Mouse (Mus musculus): ENCODE results near the gene B3gnt9. TPM values are rescaled to one million over a fixed set of nuclear protein-coding genes. Genes with fewer than 3 reads are reported as not detected.
"Not testable (repeated sequence)": the region's sequence is repeated elsewhere in the genome, so short reads cannot be mapped to it uniquely, and the experiment has no call there.

The B3gnt9 gene
- polyA plus RNA-seq, 1 experiment from 2014 or later, result 3.3 TPM

DNA sequence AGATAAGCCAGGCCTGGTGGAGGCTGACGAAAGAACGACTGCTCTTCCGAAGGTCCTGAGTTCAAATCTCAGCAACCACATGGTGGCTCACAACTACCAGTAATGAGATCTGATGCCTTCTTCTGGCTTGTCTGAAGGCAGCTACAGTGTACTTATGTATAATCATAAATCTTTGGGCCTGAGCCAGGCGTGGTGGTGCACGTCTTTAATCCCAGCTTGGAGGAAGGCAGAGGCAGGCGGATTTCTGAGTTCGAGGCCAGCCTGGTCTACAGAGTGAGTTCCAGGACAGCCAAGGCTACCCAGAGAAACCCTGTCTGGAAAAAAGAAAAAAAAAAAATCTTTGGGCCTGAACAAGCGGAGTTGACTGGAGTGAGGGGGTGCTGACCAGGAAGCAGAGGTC lies 36.4 kb upstream of the B3gnt9 start:
- H3K4me3 ChIP-seq; H3K9me3 ChIP-seq; DNase-seq (ENCODE audit: low spot score); H3K36me3 ChIP-seq; H3K27ac ChIP-seq: not testable (repeated sequence)
- H3K4me1 ChIP-seq (replicated peaks), result peaks cover 47% of the 10 kb centered on the region
- 89% methylated on average over 8 of the region's 8 CpGs for WGBS
- H3K27me3 ChIP-seq (ENCODE audit: insufficient read depth, poor library complexity, severe bottlenecking), result peaks cover 40% of the 10 kb centered on the region

DNA sequence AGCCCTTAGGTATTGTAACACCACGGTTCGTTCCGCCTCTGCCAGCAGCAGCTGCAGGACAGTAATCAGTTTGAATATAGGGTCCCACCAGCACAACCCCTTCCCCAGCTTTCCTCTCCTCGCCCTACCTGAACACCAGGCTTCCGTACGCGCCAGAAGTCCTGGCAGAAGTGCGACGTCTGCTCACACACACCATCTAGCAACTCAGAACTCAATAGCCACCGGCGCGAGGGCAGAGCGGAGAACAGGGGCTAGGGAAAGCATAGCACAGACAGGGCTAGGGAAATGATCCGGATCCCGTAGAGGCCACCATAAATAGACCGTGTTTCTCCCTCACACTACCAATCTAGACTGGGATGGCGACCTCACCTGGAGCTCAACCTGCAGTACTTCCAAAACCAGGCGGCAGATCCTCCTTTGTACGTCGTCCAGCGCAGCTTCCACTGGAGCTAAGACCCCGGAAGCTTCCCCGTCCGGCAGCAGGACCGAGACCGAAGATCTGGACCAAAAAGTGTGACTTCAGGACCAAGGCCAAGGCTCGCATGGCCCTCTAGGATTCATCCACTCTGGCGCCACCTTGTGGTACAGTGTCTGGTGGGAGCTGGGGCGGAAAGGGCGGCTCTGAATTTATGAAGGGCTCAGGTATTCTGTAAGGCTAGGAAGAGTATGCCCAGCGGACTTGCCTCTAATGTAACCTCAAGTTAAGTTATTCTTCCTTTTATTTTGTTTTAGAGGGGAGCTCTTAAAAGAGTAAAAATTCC lies 35.8 kb upstream of the B3gnt9 start:
- H3K4me3 ChIP-seq, result peak overlapping the region; percentile 54
- 9% methylated on average over 31 of the region's 31 CpGs for WGBS
- H3K27ac ChIP-seq, result 0 out of 2 replicates have a peak overlapping the region, but pooled peaks have one; percentile 91
- H3K27me3 ChIP-seq (ENCODE audit: insufficient read depth, poor library complexity, severe bottlenecking), result peaks cover 44% of the 10 kb centered on the region
- DNase-seq (ENCODE audit: low spot score), result peak; percentile 89
- H3K4me1 ChIP-seq (replicated peaks), result peaks cover 48% of the 10 kb centered on the region
- H3K36me3 ChIP-seq, result peaks cover 4% of the 10 kb centered on the region; the same call in 1 of the 2 replicates
- H3K9me3 ChIP-seq, result no peaks in the 10 kb centered on the region

- peak; percentile 71 for DNase-seq (ENCODE audit: low spot score)
- 2% methylated on average over 43 of the region's 43 CpGs for WGBS
- peaks cover 54% of the 10 kb centered on the region for H3K4me1 ChIP-seq (replicated peaks)
- H3K4me3 ChIP-seq, result peak within 1 kb of the TSS; percentile 54
- no peaks in the 10 kb centered on the region for H3K9me3 ChIP-seq
- peak within 1 kb of the TSS; percentile 91 for H3K27ac ChIP-seq
- peaks cover 12% of the 10 kb centered on the region for H3K36me3 ChIP-seq
- H3K27me3 ChIP-seq (ENCODE audit: insufficient read depth, poor library complexity, severe bottlenecking), result peaks cover 45% of the 10 kb centered on the region
Observed at GRCm38 (mm10) chr8:105289805-105290460, 35.0 kb upstream of the B3gnt9 start, which contains the start of gene 4931428F04Rik. Gene 4931428F04Rik (minus strand): TSS chr8:105289864.

DNA sequence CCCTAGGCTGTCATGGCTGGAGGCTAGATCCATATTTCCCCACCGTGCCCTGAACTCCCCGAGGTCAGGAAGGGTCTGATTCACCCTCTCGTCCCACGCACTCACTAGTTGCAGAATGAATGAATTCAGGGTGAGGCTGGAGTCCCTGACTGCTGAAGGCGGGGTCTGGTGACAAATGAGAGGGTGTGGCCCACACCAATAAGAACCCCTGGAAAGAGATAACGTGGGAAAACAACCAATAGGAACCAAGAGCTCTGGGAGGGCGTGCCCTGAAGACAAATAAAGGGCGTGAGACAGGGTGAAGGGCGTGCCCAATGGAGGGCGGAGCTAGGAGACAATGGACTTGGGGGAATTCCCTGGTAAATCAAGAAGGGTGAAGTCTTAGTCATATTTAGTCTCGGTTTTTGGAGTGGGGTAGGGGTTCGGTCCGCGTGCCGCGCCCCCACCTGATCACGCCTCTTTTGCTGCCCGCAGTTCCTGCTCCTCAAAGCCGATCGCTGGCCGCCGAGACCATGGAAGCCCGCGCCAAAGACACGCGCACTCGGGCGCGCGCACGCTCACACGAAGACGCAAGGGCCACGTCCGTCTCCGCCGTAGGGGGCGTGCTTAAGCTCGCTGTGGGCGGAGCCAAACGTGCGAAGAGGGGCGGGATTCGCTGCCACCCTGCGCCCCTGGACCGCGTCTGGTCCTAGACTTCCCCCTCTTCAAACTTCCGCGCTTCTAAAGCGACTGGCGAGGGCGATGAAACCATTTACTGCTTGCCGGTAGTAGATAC lies 34.2 kb upstream of the B3gnt9 start:
- peaks cover 50% of the 10 kb centered on the region for H3K27me3 ChIP-seq (ENCODE audit: insufficient read depth, poor library complexity, severe bottlenecking)
- peak; percentile 95 for DNase-seq (ENCODE audit: low spot score)
- H3K9me3 ChIP-seq, result no peaks in the 10 kb centered on the region
- H3K4me3 ChIP-seq, result peak overlapping the region; percentile 54
- under 1% methylated on average over 53 of the region's 53 CpGs for WGBS
- peaks cover 54% of the 10 kb centered on the region for H3K4me1 ChIP-seq (replicated peaks)
- H3K36me3 ChIP-seq, result peaks cover 18% of the 10 kb centered on the region
- peak overlapping the region; percentile 91 for H3K27ac ChIP-seq

DNA sequence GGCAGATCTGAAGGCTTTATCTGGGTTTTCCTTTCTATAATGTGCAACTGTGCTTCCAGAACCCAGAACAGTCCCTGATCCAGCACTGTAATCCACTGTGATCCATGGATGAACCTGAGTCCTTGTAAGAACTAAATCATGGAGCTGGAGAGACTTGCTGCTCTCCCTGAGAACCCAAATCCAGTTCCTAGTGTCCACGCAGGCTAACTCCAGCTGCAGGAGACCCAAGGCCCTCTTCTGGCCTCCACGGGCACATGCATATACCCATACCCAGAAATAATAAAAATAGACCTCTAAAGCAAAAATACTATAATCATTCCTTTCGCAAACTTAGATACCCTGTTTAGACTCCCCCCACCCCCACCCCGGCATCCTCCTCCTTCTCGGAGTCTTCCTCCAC lies 33.3 kb upstream of the B3gnt9 start:
- H3K27me3 ChIP-seq (ENCODE audit: insufficient read depth, poor library complexity, severe bottlenecking), result peaks cover 54% of the 10 kb centered on the region
- peak overlapping the region; percentile 54 for H3K4me3 ChIP-seq
- no peak for DNase-seq (ENCODE audit: low spot score)
- H3K9me3 ChIP-seq, result no peaks in the 10 kb centered on the region
- peaks cover 54% of the 10 kb centered on the region for H3K4me1 ChIP-seq (replicated peaks)
- H3K36me3 ChIP-seq, result peaks cover 25% of the 10 kb centered on the region
- H3K27ac ChIP-seq, result 0 out of 2 replicates have a peak overlapping the region, but pooled peaks have one; percentile 91
- 87% methylated on average over 5 of the region's 5 CpGs for WGBS

GRCm38 (mm10) chr8:105286907-105287306 lies 32.0 kb upstream of the B3gnt9 start:
- DNase-seq (ENCODE audit: low spot score), result no peak
- Histone ChIP-seq H3K27me3 (ENCODE audit: insufficient read depth, poor library complexity, severe bottlenecking) (peaks cover 61% of the 10 kb centered on the region), H3K4me3 (no peak overlapping the region), H3K36me3 (peaks cover 39% of the 10 kb centered on the region), H3K9me3 (no peaks in the 10 kb centered on the region), H3K27ac (no peak overlapping the region), H3K4me1 (replicated peaks) (peaks cover 57% of the 10 kb centered on the region)
- 88% methylated on average over 4 of the region's 4 CpGs for WGBS

DNA sequence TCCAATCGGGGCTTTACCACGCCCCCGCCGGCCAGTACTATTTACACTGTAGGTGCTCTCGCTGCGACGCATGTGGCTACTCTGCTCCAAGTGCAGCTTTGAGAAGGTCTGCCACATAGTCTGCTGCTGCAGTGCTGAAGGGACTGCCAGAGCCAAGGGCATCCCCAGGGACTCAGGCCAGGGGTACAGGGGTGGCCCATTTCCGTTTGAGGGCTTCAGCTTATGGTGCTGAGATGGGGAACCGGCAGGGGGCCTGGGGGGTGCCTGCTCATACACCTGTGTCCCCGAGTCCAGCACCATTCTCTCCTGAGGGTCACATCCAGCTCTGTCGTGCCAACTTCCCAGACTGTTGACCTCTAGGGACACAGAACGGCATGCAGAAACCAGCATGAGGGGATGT lies 30.6 kb upstream of the B3gnt9 start:
- Histone ChIP-seq H3K4me1 (replicated peaks) (peaks cover 51% of the 10 kb centered on the region), H3K27me3 (ENCODE audit: insufficient read depth, poor library complexity, severe bottlenecking) (peaks cover 66% of the 10 kb centered on the region), H3K36me3 (peaks cover 49% of the 10 kb centered on the region), H3K27ac (no peak overlapping the region), H3K9me3 (no peaks in the 10 kb centered on the region), H3K4me3 (no peak overlapping the region)
- 44% methylated on average over 12 of the region's 12 CpGs for WGBS
- no peak for DNase-seq (ENCODE audit: low spot score)

DNA sequence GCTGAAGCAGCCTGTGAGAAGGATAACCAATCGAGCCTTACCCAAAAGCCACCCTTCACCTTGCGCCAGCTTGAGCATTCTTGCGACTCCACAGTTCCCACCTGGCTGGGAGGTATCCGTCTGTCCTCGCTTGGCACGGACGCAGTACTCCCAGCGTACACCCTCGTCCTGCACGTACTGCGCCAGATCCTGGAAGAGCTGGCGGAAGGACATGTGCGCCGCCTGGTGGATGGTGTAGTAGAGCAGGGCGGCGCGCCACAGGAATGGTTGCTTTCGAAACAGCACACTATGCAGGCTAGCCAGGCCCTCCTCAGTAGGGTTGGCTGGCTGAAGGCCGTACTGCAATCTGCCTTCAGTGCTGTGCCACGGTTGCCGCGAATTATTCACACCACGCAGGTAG lies 28.1 kb upstream of the B3gnt9 start:
- H3K4me3 ChIP-seq, result no peak overlapping the region
- H3K27me3 ChIP-seq (ENCODE audit: insufficient read depth, poor library complexity, severe bottlenecking), result peaks cover 81% of the 10 kb centered on the region
- H3K27ac ChIP-seq, result no peak overlapping the region
- no peaks in the 10 kb centered on the region for H3K9me3 ChIP-seq
- H3K36me3 ChIP-seq, result peaks cover 56% of the 10 kb centered on the region
- H3K4me1 ChIP-seq (replicated peaks), result peaks cover 36% of the 10 kb centered on the region
- DNase-seq (ENCODE audit: low spot score), result no peak
- WGBS, result 24% methylated on average over 23 of the region's 23 CpGs

DNA sequence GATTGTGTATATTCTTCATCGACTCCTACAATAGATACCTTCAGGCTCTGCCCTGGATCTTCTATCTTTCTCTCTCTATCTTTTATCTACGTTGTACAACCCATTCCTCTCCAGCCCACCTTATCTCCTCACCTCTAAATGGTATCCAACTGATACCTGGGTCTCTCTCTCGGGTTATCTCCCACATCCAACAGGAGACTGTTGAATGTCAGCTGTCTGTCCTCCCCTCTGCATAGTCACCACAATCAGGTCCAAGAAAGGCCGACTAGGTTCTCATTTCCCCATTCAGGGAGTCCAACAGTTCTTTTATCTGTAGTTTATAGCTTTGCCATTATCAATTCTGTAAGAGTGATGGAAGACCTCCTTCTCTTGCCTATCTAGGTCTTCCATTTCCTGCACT lies 27.3 kb upstream of the B3gnt9 start:
- no peak for DNase-seq (ENCODE audit: low spot score)
- 84% methylated on average over 4 of the region's 4 CpGs for WGBS
- Histone ChIP-seq H3K36me3 (peaks cover 56% of the 10 kb centered on the region), H3K27ac (no peak overlapping the region), H3K4me1 (replicated peaks) (peaks cover 29% of the 10 kb centered on the region), H3K4me3 (no peak overlapping the region), H3K9me3 (no peaks in the 10 kb centered on the region), H3K27me3 (ENCODE audit: insufficient read depth, poor library complexity, severe bottlenecking) (peaks cover 89% of the 10 kb centered on the region)

DNA sequence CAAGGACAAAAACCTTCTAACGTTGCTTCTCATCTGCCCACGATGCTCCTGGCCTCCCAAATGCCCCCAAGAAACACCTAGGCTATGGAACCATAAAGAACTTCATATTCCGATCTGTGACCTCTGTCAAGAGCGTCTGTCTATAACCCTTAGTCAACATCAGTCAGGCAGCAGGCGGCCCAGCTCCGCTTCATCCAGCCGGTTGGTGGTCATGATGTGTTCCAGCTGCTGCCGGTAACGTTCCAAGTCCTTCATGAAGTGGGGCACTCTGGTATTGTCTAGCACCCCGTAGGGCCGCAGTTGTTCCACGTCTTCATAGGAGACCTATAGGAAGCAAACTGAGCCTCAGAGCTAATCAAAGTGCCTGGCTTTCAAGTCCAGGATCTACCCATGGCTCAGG lies 26.9 kb upstream of the B3gnt9 start:
- peaks cover 56% of the 10 kb centered on the region for H3K36me3 ChIP-seq
- DNase-seq (ENCODE audit: low spot score), result no peak
- H3K27me3 ChIP-seq (ENCODE audit: insufficient read depth, poor library complexity, severe bottlenecking), result peaks cover 93% of the 10 kb centered on the region
- no peaks in the 10 kb centered on the region for H3K9me3 ChIP-seq
- 91% methylated on average over 12 of the region's 12 CpGs for WGBS
- no peak overlapping the region for H3K4me3 ChIP-seq
- H3K27ac ChIP-seq, result no peak overlapping the region
- peaks cover 28% of the 10 kb centered on the region for H3K4me1 ChIP-seq (replicated peaks)

DNA sequence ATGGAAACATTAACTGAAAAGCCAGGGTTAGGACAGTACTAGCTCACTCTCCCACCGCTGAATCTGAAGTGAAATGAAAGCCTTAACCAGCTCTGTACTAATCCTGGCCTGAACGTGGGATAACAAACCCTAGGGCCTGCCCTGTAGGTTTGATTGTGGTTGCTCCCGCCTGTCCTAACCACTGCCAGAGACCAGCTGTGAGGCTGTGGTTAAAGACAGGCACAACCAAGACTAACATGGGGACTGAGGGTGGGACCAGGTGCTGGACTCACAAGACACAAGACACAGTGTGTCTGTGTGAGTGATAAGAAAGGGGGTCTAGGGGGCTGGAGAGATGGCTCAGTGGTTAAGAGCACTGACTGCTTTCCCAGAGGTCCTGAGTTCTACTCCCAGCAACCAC lies 25.6 kb upstream of the B3gnt9 start:
- H3K27me3 ChIP-seq (ENCODE audit: insufficient read depth, poor library complexity, severe bottlenecking), result peaks cover 97% of the 10 kb centered on the region
- no peak overlapping the region for H3K4me3 ChIP-seq
- no peak for DNase-seq (ENCODE audit: low spot score)
- WGBS, result 60% methylated on average over 3 of the region's 3 CpGs
- H3K9me3 ChIP-seq, result no peaks in the 10 kb centered on the region
- peaks cover 34% of the 10 kb centered on the region for H3K4me1 ChIP-seq (replicated peaks)
- H3K36me3 ChIP-seq, result peaks cover 51% of the 10 kb centered on the region
- H3K27ac ChIP-seq, result no peak overlapping the region

- peaks cover 100% of the 10 kb centered on the region for H3K27me3 ChIP-seq (ENCODE audit: insufficient read depth, poor library complexity, severe bottlenecking)
- no peaks in the 10 kb centered on the region for H3K9me3 ChIP-seq
- peak overlapping the region; percentile 34 for H3K4me3 ChIP-seq
- DNase-seq (ENCODE audit: low spot score), result no peak
- WGBS, result 2% methylated on average over 28 of the region's 28 CpGs
- H3K27ac ChIP-seq, result no peak overlapping the region
- peaks cover 34% of the 10 kb centered on the region for H3K4me1 ChIP-seq (replicated peaks)
- H3K36me3 ChIP-seq, result peaks cover 38% of the 10 kb centered on the region
Observed at GRCm38 (mm10) chr8:105278911-105279334, 24.0 kb upstream of the B3gnt9 start.
